Mouse (Mus musculus): ENCODE measurements around the gene Catsper1. TPM values are rescaled to one million over a fixed set of nuclear protein-coding genes. Genes with fewer than 3 reads are reported as not detected.
"Not testable (repeated sequence)": the region's sequence is repeated elsewhere in the genome, so short reads cannot be mapped to it uniquely, and the experiment has no call there.

Gene Catsper1
- polyA plus RNA-seq, 1 experiment from 2014 or later, result not detected

DNA sequence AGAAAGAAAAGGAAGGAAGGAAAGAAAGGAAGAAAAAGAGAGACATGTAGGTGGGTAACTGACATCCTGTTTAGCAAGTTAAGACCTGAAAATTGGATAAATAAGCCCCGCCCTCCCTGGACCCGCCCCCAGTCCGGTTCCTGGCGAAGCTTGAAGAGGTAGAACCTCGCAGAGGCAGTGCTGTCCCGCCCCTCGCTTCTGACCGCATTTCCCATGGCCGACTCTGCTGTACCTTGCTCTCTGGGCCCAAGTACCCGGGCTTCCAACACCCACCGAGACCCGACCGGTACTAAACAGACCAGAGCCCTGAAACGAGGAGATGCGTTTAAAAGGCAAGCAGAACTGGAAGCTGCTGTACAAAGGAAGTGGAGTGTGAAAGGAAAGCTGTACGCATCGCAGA is 11.7 kb upstream of the Catsper1 start:
- no peak for ATAC-seq (ENCODE audit: borderline replicate concordance, extremely low read depth, low FRiP score, low TSS enrichment)
- H3K4me2 ChIP-seq, result peak overlapping the region; percentile 20; the same call in 1 of the 2 replicates
- WGBS, result 50% methylated on average over 17 of the region's 17 CpGs

DNA sequence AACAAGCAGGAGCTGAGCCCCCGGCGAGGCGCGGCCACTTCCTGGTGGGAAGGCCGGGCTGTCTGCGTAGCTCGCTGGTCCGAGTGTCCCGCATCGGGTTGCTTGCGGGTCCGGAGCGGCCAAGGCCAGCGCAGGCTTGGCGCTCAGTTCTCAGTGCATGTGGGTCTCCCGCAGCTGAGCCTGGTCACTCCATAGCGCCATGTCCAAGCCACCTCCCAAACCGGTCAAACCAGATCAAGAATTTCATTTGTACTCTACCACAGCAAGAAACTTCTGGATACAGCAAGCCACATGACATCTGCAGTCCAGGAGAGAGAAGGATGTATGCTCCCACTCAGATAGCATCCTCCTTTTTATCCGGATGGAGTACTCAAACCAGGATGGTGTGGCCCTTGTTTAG is 7.6 kb upstream of the Catsper1 start:
- no peak for ATAC-seq (ENCODE audit: borderline replicate concordance, extremely low read depth, low FRiP score, low TSS enrichment)
- Histone ChIP-seq H3K27ac (no peak overlapping the region), H3K36me3 (no peaks in the 10 kb centered on the region), H3K4me3 (no peak overlapping the region), H3K4me1 (no peaks in the 10 kb centered on the region), H3K9me3 (no peaks in the 10 kb centered on the region), H3K4me2 (no peak overlapping the region), H3K27me3 (no peaks in the 10 kb centered on the region), H3K9ac (no peak overlapping the region)
- WGBS, result 61% methylated on average over 19 of the region's 19 CpGs

More for the DNA sequence above, 11.7 kb upstream of the Catsper1 start:
- no peak overlapping the region for H3K27ac ChIP-seq
- H3K9ac ChIP-seq, result no peak overlapping the region
- H3K27me3 ChIP-seq, result no peaks in the 10 kb centered on the region
- no peaks in the 10 kb centered on the region for H3K4me1 ChIP-seq
- H3K36me3 ChIP-seq, result no peaks in the 10 kb centered on the region
- no peaks in the 10 kb centered on the region for H3K9me3 ChIP-seq
- no peak overlapping the region for H3K4me3 ChIP-seq

DNA sequence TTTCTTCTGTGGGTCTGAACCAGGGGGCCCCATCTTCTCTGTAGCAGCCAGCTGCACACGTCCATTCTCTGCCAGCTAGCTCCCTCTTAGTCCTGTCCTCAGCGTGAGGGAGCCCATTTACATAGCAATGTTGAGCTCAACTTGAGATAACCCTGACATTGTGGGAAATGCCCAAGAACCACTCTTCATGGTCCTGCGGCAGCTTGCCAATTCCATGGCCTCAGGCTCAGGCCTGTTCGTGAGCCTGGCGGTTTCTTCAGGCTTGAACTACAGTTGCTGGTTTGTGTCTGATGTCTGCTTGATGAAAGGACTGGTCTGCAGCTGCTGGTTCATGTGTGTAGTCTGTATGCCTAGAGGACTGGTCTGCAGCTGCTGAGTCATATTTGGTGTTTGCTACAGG is 800 bp upstream of the Catsper1 start:
- Histone ChIP-seq H3K9ac (no peak overlapping the region), H3K4me2 (no peak overlapping the region), H3K4me1 (no peaks in the 10 kb centered on the region), H3K27ac (no peak overlapping the region), H3K27me3 (no peaks in the 10 kb centered on the region), H3K4me3 (no peak overlapping the region), H3K9me3 (no peaks in the 10 kb centered on the region), H3K36me3 (no peaks in the 10 kb centered on the region)
- 59% methylated on average over 5 of the region's 5 CpGs for WGBS
- ATAC-seq (ENCODE audit: borderline replicate concordance, extremely low read depth, low FRiP score, low TSS enrichment), result no peak

DNA sequence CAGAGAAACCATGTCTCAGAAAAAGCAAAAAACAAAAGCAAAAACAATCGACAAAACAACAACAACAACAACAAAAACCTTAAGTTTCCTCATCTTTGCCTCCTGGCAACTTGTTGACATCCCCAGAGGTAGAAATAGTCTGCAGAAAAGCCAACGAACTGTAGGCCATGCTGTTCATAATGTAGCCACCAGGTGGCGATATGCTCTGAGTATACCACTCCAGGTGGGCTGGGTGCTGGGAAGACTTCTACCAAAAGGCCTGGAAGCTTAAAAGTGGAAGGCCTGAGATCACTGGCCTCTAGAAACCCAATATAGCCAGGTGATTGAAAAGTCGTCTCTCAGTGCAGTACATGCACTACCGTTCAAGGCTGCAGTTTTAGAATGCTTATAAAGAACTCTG is 2.4 kb downstream of the Catsper1 start:
- no peak for ATAC-seq (ENCODE audit: borderline replicate concordance, extremely low read depth, low FRiP score, low TSS enrichment)

DNA sequence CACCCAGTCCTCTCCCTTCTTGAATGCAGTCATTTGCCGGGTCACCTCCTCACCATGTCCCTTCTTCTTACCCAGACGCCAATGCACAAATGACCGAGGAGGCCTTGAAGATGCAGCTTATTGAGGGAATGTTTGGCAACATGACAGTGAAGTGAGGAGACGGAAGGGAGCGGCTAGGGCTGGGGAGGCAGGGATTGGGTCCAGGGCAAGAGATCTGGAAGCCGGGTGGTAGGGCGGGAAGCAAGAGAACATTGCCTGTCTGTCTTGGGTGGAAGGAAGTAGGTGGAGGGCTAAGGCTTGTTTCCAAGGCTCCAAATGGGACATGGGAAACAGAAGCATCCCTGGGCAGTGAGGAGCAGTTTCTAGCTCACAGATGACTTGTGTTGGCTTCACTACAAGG is 5.8 kb downstream of the Catsper1 start:
- no peak overlapping the region for H3K4me3 ChIP-seq
- H3K9me3 ChIP-seq, result no peaks in the 10 kb centered on the region
- 83% methylated on average over 7 of the region's 7 CpGs for WGBS
- H3K4me1 ChIP-seq, result no peaks in the 10 kb centered on the region
- no peak for ATAC-seq (ENCODE audit: borderline replicate concordance, extremely low read depth, low FRiP score, low TSS enrichment)
- no peak overlapping the region for H3K4me2 ChIP-seq
- H3K36me3 ChIP-seq, result no peaks in the 10 kb centered on the region
- no peaks in the 10 kb centered on the region for H3K27me3 ChIP-seq
- H3K27ac ChIP-seq, result no peak overlapping the region
- H3K9ac ChIP-seq, result no peak overlapping the region

More for the DNA sequence above, 2.4 kb downstream of the Catsper1 start:
- Histone ChIP-seq H3K4me1 (no peaks in the 10 kb centered on the region), H3K27me3 (no peaks in the 10 kb centered on the region), H3K36me3 (no peaks in the 10 kb centered on the region), H3K9ac (no peak overlapping the region), H3K4me3 (no peak overlapping the region), H3K9me3 (no peaks in the 10 kb centered on the region), H3K27ac (no peak overlapping the region), H3K4me2 (no peak overlapping the region)
- WGBS, result 16% methylated on average over 5 of the region's 5 CpGs

DNA sequence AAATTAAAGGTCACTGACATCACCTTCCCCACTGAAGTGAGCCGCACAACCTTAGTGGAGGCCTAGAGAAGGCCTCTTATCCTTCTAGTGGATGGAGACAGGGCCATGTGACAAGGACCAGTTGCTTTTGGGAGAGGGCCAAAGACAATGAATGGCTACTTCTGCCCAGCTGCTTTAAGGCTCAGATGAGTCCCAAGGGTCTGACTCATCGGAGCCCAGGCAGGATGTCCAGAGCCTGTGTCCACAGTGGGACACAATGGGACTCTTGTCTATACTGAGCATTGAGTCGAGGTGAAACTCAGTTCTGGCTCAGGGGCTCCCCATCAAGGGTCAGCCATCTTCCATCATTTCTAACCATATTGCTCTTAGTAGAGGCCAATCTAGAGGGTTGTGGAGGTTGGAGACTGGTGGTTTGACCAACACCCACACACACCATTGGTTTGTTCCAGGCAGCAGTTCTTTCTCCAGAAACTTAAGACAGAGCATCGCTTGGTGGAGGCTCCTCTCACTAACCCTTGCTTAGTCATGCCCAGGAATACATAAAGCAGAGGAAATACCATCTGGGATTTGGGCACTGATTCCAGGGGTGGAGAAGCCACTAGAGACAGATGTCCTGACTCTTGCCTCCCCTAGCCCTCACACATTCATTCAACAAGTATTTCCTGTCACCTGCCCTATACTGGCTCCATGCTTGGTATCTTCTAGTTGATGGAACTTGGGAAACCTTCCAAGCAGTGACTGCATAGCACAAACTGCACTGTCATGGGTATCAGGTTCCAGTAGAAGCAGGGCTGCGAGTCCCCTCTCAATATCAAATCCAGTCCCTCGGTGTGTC is 10.0 kb downstream of the Catsper1 start:
- no peak overlapping the region for H3K27ac ChIP-seq
- no peaks in the 10 kb centered on the region for H3K4me1 ChIP-seq
- no peak overlapping the region for H3K4me3 ChIP-seq
- no peaks in the 10 kb centered on the region for H3K36me3 ChIP-seq
- H3K9me3 ChIP-seq, result no peaks in the 10 kb centered on the region
- H3K27me3 ChIP-seq, result peaks cover 5% of the 10 kb centered on the region
- H3K4me2 ChIP-seq, result no peak overlapping the region
- 68% methylated on average over 6 of the region's 6 CpGs for WGBS
- H3K9ac ChIP-seq, result no peak overlapping the region
- ATAC-seq (ENCODE audit: borderline replicate concordance, extremely low read depth, low FRiP score, low TSS enrichment), result no peak

DNA sequence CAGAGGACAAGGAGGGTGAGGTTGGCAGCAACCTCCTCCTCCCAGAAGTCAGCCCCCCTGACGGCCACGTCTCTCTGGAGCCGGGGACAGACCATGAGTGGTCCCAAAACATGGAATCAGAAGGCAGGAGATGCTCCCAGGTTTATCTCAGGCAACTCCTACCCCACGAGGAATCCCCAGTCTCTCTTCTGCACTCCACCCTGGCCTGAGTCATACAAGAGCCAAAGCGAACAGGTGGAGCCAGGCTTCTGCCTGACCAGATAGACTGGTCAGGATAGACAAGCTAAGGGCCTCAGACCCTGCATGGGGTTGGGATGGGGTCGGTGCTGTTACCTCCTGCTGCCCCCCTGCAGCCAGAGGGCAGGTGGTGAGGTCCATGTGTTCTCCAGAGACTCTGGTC is 12.5 kb downstream of the Catsper1 start:
- Histone ChIP-seq H3K36me3 (no peaks in the 10 kb centered on the region), H3K9ac (no peak overlapping the region), H3K27ac (no peak overlapping the region), H3K4me3 (no peak overlapping the region), H3K27me3 (peaks cover 5% of the 10 kb centered on the region), H3K4me2 (no peak overlapping the region), H3K4me1 (no peaks in the 10 kb centered on the region), H3K9me3 (no peaks in the 10 kb centered on the region)
- ATAC-seq (ENCODE audit: borderline replicate concordance, extremely low read depth, low FRiP score, low TSS enrichment), result no peak
- 67% methylated on average over 6 of the region's 6 CpGs for WGBS

DNA sequence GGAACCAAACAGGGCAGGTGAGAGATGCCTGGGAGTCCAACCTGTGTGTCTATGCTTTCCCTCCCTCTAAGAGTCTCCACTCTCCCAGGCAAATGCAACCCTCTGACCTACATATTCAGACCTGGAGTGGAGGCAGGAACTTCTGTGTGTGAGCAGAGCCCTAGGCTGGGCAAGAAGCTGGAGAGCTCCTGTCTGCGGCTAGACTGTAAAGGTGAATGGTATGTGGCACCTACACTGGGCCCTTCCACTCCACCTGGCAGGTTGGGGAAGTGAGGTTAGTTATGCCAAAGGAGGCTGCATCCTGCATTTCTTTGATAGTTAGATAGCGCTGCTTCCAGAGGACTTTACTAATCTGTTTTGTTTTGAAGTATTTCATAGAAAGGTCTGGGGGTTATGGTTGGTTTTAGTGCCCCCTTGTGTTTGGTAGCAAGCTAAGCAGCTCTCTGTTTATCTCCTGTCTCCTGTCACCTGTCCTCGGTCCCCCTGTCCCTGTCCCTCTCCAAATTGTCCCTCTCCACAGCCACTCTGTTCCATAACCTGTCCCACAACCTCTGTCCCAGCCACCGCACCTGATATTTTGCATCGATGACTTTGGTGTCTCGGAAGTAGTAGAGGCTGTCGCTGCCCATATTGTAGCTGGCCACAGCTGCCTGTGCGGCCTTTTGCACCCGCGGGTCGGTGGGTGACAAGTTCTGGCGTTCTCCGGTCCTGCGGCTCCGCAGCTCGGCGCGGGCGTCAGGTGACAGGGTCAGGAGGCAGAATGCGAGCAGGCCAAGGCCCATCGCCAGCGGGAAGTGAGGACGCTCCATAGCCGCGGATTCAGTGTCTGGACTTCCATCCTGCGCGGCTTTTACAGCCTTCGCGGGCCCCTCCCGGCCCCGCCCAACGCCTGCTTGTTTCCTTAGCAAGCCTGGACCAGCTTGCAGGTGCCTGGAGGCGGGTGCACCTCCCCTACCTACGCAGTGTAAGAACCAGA is 13.3 kb downstream of the Catsper1 start:
- 6% methylated on average over 34 of the region's 34 CpGs for WGBS
- ATAC-seq (ENCODE audit: borderline replicate concordance, extremely low read depth, low FRiP score, low TSS enrichment), result peak; percentile 23; the same call in 1 of the 2 replicates
- H3K4me2 ChIP-seq, result peak overlapping the region; percentile 64
- no peak overlapping the region for H3K27ac ChIP-seq
- H3K4me1 ChIP-seq, result no peaks in the 10 kb centered on the region
- no peaks in the 10 kb centered on the region for H3K9me3 ChIP-seq
- peak overlapping the region; percentile 26 for H3K4me3 ChIP-seq
- H3K27me3 ChIP-seq, result peaks cover 5% of the 10 kb centered on the region
- H3K9ac ChIP-seq, result peak overlapping the region; percentile 18; the same call in 1 of the 2 replicates
- H3K36me3 ChIP-seq, result no peaks in the 10 kb centered on the region

DNA sequence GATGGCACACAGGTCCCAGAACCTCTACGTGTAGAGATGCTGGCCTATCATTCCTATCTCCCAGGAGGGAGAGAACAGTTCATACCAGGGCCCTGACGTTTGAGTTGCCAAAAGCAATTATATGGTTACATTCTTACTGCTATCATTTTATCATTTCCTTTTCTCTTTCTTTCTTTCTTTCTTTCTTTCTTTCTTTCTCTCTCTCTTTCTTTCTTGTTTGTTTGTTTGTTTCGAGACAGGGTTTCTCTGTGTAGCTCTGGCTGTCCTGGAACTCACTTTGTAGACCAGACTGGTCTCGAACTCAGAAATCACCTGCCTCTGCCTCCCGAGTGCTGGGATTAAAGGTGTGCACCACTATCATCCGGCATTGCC is 13.9 kb downstream of the Catsper1 start, which contains the start of gene Cst6:
TSS of gene Cst6 (minus strand) at position 73 of the 372 bp plus-strand sequence.
- peak within 1 kb of the TSS; percentile 26 for H3K4me3 ChIP-seq
- H3K9ac ChIP-seq, result peak within 1 kb of the TSS; percentile 18; the same call in 1 of the 2 replicates
- 59% methylated on average over 6 of the region's 6 CpGs for WGBS
- not testable (repeated sequence) for H3K4me1 ChIP-seq; H3K27ac ChIP-seq; H3K36me3 ChIP-seq; ATAC-seq (ENCODE audit: borderline replicate concordance, extremely low read depth, low FRiP score, low TSS enrichment); H3K9me3 ChIP-seq; H3K27me3 ChIP-seq
- H3K4me2 ChIP-seq, result peak within 1 kb of the TSS; percentile 64

DNA sequence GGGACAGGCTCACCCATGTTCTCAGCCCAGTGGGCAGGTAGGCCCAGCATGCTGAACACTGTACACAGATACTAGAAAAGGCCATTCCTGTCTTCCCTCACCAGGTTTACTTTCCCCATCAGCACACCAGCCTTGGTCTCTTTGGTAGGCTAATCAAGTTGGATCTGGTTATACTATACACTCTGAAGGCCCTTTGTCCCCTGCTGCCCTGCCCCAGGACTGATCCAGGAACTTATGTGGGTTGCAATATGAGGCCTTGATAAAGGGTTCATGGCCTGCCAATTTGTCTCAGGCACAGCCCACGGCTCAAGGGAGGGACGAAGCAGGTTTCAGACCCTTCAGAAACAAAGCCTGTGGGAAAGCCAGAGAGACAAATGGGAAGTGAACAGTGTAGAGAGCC is 18.1 kb downstream of the Catsper1 start:
- no peak overlapping the region for H3K27ac ChIP-seq
- peaks cover 5% of the 10 kb centered on the region for H3K27me3 ChIP-seq
- ATAC-seq (ENCODE audit: borderline replicate concordance, extremely low read depth, low FRiP score, low TSS enrichment), result no peak
- WGBS, result 76% methylated on average over 2 of the region's 2 CpGs
- H3K4me2 ChIP-seq, result no peak overlapping the region
- H3K36me3 ChIP-seq, result no peaks in the 10 kb centered on the region
- no peak overlapping the region for H3K4me3 ChIP-seq
- H3K9ac ChIP-seq, result no peak overlapping the region
- H3K4me1 ChIP-seq, result no peaks in the 10 kb centered on the region
- no peaks in the 10 kb centered on the region for H3K9me3 ChIP-seq

DNA sequence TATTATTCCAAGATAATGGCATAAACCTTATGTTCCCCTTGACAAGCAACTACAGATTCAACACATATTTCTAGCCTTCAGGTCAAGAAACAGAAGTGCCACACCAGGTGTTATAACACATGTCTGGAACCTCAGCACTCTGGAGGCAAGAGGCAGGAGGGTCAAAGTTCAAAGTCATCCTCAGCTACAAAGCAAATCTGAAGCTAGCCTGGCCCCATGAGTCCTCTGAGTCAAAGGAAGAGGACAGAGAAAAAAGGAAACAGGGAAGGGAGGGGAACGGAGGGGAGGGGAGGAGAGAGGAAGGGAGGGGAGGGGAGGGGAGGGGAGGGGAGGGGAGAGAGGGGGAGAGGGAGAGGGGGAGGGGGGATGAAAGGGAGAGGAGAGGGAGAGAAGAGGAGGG is 20.5 kb downstream of the Catsper1 start:
- H3K9ac ChIP-seq, result no peak overlapping the region
- H3K4me2 ChIP-seq, result no peak overlapping the region
- no peaks in the 10 kb centered on the region for H3K36me3 ChIP-seq
- H3K4me3 ChIP-seq, result no peak overlapping the region
- no peak for ATAC-seq (ENCODE audit: borderline replicate concordance, extremely low read depth, low FRiP score, low TSS enrichment)
- no peaks in the 10 kb centered on the region for H3K4me1 ChIP-seq
- WGBS, result no CpG with 5 or more reads among the region's 1 CpGs
- H3K27ac ChIP-seq, result no peak overlapping the region
- H3K27me3 ChIP-seq, result no peaks in the 10 kb centered on the region
- no peaks in the 10 kb centered on the region for H3K9me3 ChIP-seq

DNA sequence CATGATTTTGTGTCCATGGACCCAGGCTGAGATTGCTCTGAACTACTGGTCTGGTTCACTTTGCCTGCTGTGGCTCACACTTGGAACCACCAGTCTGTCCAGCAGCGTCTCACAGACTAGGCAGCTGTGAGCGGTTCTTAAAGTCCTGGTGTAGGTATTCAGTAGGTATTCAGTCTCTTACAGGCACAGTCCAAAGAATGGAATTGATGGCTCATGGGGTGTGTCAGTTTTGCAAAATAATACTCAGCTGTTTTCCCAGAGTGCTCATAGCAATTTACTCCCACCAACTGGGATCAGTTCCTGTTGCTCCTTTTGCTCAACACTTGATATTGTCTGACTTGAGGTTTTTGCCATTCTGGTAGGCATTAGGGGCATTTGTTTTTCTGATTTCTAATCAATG is 26.6 kb downstream of the Catsper1 start:
- ATAC-seq (ENCODE audit: borderline replicate concordance, extremely low read depth, low FRiP score, low TSS enrichment), result no peak
- Histone ChIP-seq H3K27me3 (no peaks in the 10 kb centered on the region), H3K4me3 (no peak overlapping the region), H3K36me3 (peaks cover 15% of the 10 kb centered on the region), H3K9ac (no peak overlapping the region), H3K9me3 (no peaks in the 10 kb centered on the region), H3K27ac (no peak overlapping the region), H3K4me1 (peaks cover 9% of the 10 kb centered on the region), H3K4me2 (no peak overlapping the region)
- 86% methylated on average over 2 of the region's 2 CpGs for WGBS
